Mouse (Mus musculus): ENCODE results near the gene Pacsin1. TPM values are rescaled to one million over a fixed set of nuclear protein-coding genes. Genes with fewer than 3 reads are reported as not detected.

Gene Pacsin1
- polyA plus RNA-seq, 1 experiment from 2014 or later = 4.7 TPM

DNA sequence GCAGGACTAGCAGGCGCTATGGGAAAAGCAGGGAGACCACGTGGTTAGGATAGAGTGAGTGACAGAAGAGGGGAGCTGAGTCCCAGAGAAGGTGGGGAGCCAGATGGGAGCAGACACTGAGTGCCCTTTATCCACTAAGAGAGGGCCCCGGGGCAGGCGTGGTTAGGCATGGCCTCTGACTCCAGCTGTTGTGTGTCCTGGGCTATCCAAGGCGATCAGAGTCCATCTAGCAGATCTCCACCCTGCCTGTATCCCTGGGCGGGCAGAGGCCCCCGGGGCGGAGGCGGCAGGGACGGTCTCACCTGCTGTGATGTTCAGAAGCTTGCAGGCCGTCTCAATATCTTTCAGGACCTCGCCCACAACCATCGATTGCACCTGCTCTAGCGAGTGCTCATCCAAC lies 64.4 kb downstream of the Pacsin1 start:
- no peaks in the 10 kb centered on the region for H3K9me3 ChIP-seq (ENCODE audit: control insufficient read depth, low read length)
- no peak overlapping the region for H3K27ac ChIP-seq (ENCODE audit: low read depth, low read length)
- H3K9ac ChIP-seq (ENCODE audit: low read length) = no peak overlapping the region
- WGBS = 70% methylated on average over 14 of the region's 14 CpGs
- H3K4me3 ChIP-seq (ENCODE audit: low read depth, low read length) = no peak overlapping the region
- peaks cover 11% of the 10 kb centered on the region; the same call in 1 of the 2 replicates for H3K4me1 ChIP-seq (replicated peaks; ENCODE audit: control insufficient read depth, insufficient read depth, low read length)
- no peaks in the 10 kb centered on the region for H3K36me3 ChIP-seq (ENCODE audit: control insufficient read depth, insufficient read depth, low read length)
- DNase-seq (ENCODE audit: low spot score) (no peak), ATAC-seq (replicated peaks; ENCODE audit: low FRiP score) (no peak)
- H3K27me3 ChIP-seq (ENCODE audit: control insufficient read depth, insufficient read depth, low read length) = 0 out of 2 replicates have a peak, but pooled peaks cover 2% of the 10 kb centered on the region
- H3K4me2 ChIP-seq (ENCODE audit: low read depth, low read length, severe bottlenecking) = no peak overlapping the region

DNA sequence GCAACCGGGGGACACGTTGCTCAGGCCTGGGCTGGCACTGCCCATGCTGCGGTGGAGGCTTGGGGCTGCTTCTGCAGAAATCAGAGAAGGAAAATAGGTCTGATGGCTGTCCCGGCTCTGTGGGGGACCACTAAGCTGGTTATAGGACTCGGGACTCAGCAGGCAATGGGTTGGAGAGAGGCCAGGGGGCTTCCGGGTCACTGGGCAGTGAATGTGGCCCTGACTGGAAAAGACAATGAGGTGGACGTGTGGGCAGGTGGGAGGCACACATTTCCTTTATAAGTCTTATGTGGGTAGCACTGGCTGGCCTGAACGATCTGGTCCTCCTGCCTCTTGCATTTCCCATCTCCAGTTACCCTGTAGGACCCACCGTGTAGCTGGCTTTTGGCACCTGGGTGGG lies 65.0 kb downstream of the Pacsin1 start:
- 28% methylated on average over 9 of the region's 9 CpGs for WGBS
- no peaks in the 10 kb centered on the region for H3K36me3 ChIP-seq (ENCODE audit: control insufficient read depth, insufficient read depth, low read length)
- DNase-seq (ENCODE audit: low spot score) (no peak), ATAC-seq (replicated peaks; ENCODE audit: low FRiP score) (no peak)
- no peak overlapping the region for H3K9ac ChIP-seq (ENCODE audit: low read length)
- peaks cover 17% of the 10 kb centered on the region; the same call in 1 of the 2 replicates for H3K4me1 ChIP-seq (replicated peaks; ENCODE audit: control insufficient read depth, insufficient read depth, low read length)
- no peak overlapping the region for H3K4me2 ChIP-seq (ENCODE audit: low read depth, low read length, severe bottlenecking)
- no peak overlapping the region for H3K4me3 ChIP-seq (ENCODE audit: low read depth, low read length)
- H3K27me3 ChIP-seq (ENCODE audit: control insufficient read depth, insufficient read depth, low read length) = 0 out of 2 replicates have a peak, but pooled peaks cover 2% of the 10 kb centered on the region
- no peaks in the 10 kb centered on the region for H3K9me3 ChIP-seq (ENCODE audit: control insufficient read depth, low read length)
- H3K27ac ChIP-seq (ENCODE audit: low read depth, low read length) = no peak overlapping the region

DNA sequence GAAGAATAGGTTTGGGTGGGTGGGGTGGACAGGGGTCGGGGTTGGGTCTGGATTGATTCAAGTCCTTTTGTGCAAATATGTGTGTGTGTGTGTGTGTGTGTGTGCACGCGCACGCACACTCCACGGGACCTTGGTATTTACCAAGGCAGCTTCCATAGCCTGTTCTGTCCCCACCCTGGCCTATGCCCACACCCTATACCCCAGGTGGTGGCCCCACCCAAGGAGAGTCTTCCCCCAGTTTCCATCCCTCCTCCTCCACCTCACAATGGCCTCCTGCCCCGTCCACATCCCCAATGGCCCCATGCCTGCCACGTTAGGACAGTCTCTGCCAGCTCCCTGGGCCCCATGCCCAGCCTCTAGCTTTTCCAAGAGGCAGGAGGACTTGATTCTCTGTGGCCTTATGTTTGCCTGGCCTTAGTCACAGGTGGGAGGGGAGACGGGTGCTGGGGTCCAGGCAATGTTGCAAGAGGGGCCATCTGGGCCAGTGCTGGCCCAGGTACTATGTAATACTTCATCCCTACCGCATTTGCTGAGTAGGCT lies 65.9 kb downstream of the Pacsin1 start:
- WGBS = 77% methylated on average over 9 of the region's 9 CpGs
- 0 out of 2 replicates have a peak, but pooled peaks cover 2% of the 10 kb centered on the region for H3K27me3 ChIP-seq (ENCODE audit: control insufficient read depth, insufficient read depth, low read length)
- DNase-seq (ENCODE audit: low spot score) (no peak), ATAC-seq (replicated peaks; ENCODE audit: low FRiP score) (no peak)
- H3K4me2 ChIP-seq (ENCODE audit: low read depth, low read length, severe bottlenecking) = no peak overlapping the region
- no peaks in the 10 kb centered on the region for H3K36me3 ChIP-seq (ENCODE audit: control insufficient read depth, insufficient read depth, low read length)
- H3K4me1 ChIP-seq (replicated peaks; ENCODE audit: control insufficient read depth, insufficient read depth, low read length) = peaks cover 21% of the 10 kb centered on the region; the same call in 1 of the 2 replicates
- no peak overlapping the region for H3K9ac ChIP-seq (ENCODE audit: low read length)
- no peak overlapping the region for H3K27ac ChIP-seq (ENCODE audit: low read depth, low read length)
- no peak overlapping the region for H3K4me3 ChIP-seq (ENCODE audit: low read depth, low read length)
- H3K9me3 ChIP-seq (ENCODE audit: control insufficient read depth, low read length) = no peaks in the 10 kb centered on the region

DNA sequence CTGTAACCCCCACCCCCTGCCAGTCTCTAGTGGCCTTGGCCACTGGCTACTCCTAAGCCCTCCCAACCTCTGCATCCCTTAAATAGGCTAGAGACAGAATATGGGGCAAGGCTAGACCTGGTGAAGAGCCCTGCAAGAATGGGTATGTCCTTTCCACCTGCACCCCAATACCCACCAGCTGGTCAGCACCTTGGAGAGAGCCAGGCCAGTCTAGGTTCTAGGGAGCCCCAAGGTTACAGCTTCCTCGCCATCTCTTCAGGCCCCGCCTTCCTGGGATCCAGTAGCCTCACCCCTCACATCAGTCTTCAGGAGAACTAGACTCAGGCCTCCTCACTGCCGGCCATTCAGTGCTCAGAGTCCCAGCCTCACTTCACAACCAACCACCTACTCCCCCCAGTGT lies 69.0 kb downstream of the Pacsin1 start:
- peak overlapping the region; percentile 16; the same call in 1 of the 2 replicates for H3K9ac ChIP-seq (ENCODE audit: low read length)
- no peaks in the 10 kb centered on the region for H3K27me3 ChIP-seq (ENCODE audit: control insufficient read depth, insufficient read depth, low read length)
- no peaks in the 10 kb centered on the region for H3K36me3 ChIP-seq (ENCODE audit: control insufficient read depth, insufficient read depth, low read length)
- H3K4me2 ChIP-seq (ENCODE audit: low read depth, low read length, severe bottlenecking) = no peak overlapping the region
- H3K4me1 ChIP-seq (replicated peaks; ENCODE audit: control insufficient read depth, insufficient read depth, low read length) = peaks cover 16% of the 10 kb centered on the region; the same call in 1 of the 2 replicates
- H3K4me3 ChIP-seq (ENCODE audit: low read depth, low read length) = no peak overlapping the region
- H3K27ac ChIP-seq (ENCODE audit: low read depth, low read length) = no peak overlapping the region
- ATAC-seq (replicated peaks; ENCODE audit: low FRiP score) (no peak), DNase-seq (ENCODE audit: low spot score) (no peak)
- 34% methylated on average over 3 of the region's 3 CpGs for WGBS
- no peaks in the 10 kb centered on the region for H3K9me3 ChIP-seq (ENCODE audit: control insufficient read depth, low read length)

DNA sequence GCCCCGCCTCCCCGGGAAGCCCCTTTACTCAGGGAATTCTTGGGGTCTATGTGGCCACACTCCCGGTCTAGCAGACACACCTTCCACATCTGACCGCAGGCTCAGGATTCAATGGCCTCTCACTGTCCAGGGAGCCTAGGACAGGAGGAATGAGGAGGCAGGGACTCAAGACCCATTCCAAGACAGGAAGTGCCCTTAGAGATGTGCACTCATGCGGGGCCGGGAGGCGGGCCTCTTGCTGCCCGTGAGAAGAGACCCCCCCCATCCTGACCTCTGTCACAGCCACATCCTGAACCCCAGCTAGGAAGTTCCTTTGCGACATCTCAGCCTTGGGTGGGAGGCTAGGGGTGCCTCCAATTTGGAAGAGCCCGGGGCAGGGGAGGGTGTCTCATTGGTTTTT lies 69.7 kb downstream of the Pacsin1 start:
- Histone ChIP-seq H3K36me3 (ENCODE audit: control insufficient read depth, insufficient read depth, low read length) (no peaks in the 10 kb centered on the region), H3K4me2 (ENCODE audit: low read depth, low read length, severe bottlenecking) (peak overlapping the region; percentile 15; the same call in 1 of the 2 replicates), H3K27ac (ENCODE audit: low read depth, low read length) (no peak overlapping the region), H3K27me3 (ENCODE audit: control insufficient read depth, insufficient read depth, low read length) (no peaks in the 10 kb centered on the region), H3K9ac (ENCODE audit: low read length) (no peak overlapping the region), H3K9me3 (ENCODE audit: control insufficient read depth, low read length) (no peaks in the 10 kb centered on the region), H3K4me3 (ENCODE audit: low read depth, low read length) (no peak overlapping the region), H3K4me1 (replicated peaks; ENCODE audit: control insufficient read depth, insufficient read depth, low read length) (peaks cover 16% of the 10 kb centered on the region; the same call in 1 of the 2 replicates)
- 29% methylated on average over 10 of the region's 10 CpGs for WGBS
- ATAC-seq (replicated peaks; ENCODE audit: low FRiP score) = peak; percentile 15; the same call in 1 of the 2 replicates
- no peak for DNase-seq (ENCODE audit: low spot score)

DNA sequence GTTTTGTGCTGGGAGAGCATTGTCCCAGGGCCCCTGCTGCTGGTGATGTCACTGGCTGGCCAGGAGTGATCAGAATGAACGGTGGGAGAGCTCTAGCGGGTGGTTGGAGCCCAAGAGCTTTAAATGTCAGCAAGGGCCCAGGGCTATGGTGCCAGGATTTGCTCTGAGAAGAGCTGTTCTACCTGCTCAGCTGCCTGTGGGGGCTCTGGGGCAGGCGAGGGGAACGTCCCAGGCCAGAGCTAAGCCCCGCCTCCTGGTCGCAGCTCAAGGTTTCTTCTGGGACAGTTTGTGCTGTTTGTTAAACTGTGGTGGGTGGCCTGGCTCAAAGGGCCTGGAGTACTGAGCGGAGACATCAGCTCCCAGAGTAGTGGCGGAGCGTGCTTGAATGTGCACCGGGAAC lies 70.1 kb downstream of the Pacsin1 start:
- Histone ChIP-seq H3K9ac (ENCODE audit: low read length) (peak overlapping the region; percentile 27; the same call in 1 of the 2 replicates), H3K4me1 (replicated peaks; ENCODE audit: control insufficient read depth, insufficient read depth, low read length) (peaks cover 12% of the 10 kb centered on the region; the same call in 1 of the 2 replicates), H3K4me2 (ENCODE audit: low read depth, low read length, severe bottlenecking) (peak overlapping the region; percentile 15; the same call in 1 of the 2 replicates), H3K27me3 (ENCODE audit: control insufficient read depth, insufficient read depth, low read length) (no peaks in the 10 kb centered on the region), H3K27ac (ENCODE audit: low read depth, low read length) (no peak overlapping the region), H3K9me3 (ENCODE audit: control insufficient read depth, low read length) (no peaks in the 10 kb centered on the region), H3K4me3 (ENCODE audit: low read depth, low read length) (no peak overlapping the region), H3K36me3 (ENCODE audit: control insufficient read depth, insufficient read depth, low read length) (no peaks in the 10 kb centered on the region)
- DNase-seq (ENCODE audit: low spot score) = no peak
- WGBS = 9% methylated on average over 10 of the region's 10 CpGs
- 0 out of 2 replicates have a peak, but pooled peaks have one; percentile 15 for ATAC-seq (replicated peaks; ENCODE audit: low FRiP score)

DNA sequence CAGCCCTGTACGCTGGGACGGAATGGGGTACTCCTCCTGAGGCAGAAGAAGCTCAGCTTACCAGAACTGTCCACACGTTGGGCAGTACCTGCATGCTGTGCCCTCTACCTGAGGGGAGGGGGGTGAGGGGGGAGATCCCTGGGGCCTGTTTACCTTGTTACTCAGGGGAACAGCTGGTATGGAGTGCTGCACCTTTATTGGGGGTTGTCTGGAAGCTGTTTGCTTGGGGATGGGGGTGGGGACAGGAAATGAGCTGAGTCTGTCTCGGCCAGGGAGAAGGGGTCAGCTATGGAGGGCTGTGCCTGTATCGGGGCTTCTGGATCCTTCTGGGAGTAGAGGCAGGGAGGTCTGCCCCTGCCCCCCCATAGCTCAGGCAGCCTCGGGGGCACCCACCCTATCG lies 71.2 kb downstream of the Pacsin1 start:
- H3K4me1 ChIP-seq (replicated peaks; ENCODE audit: control insufficient read depth, insufficient read depth, low read length) = peaks cover 10% of the 10 kb centered on the region; the same call in 1 of the 2 replicates
- 53% methylated on average over 7 of the region's 7 CpGs for WGBS
- H3K4me2 ChIP-seq (ENCODE audit: low read depth, low read length, severe bottlenecking) = no peak overlapping the region
- H3K4me3 ChIP-seq (ENCODE audit: low read depth, low read length) = no peak overlapping the region
- H3K36me3 ChIP-seq (ENCODE audit: control insufficient read depth, insufficient read depth, low read length) = no peaks in the 10 kb centered on the region
- DNase-seq (ENCODE audit: low spot score) = no peak
- ATAC-seq (replicated peaks; ENCODE audit: low FRiP score) = no peak
- no peak overlapping the region for H3K27ac ChIP-seq (ENCODE audit: low read depth, low read length)
- H3K27me3 ChIP-seq (ENCODE audit: control insufficient read depth, insufficient read depth, low read length) = no peaks in the 10 kb centered on the region
- H3K9ac ChIP-seq (ENCODE audit: low read length) = no peak overlapping the region
- no peaks in the 10 kb centered on the region for H3K9me3 ChIP-seq (ENCODE audit: control insufficient read depth, low read length)

DNA sequence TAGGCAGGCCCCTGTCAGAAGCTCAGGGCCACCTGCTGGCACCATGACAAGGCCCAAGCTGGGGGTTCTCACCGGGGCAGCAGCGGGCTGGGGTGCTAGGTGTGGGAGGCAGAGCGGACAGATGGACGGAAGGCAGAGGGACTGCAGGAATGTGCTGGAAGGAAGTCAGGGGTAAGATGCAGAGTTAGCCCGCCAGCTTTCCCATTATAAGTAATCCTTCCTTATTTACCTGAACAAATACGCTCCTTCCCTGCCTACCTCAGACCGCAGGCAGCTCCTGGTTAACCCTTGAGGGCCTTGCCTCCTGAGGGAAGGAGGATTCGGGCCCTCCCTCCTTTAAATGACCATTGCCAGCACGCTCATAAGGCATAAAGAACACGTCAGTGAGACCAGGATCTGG lies 73.5 kb downstream of the Pacsin1 start, which contains the start of gene Spdef:
Spdef (minus strand) TSS at position 186 of the 400 bp plus-strand sequence.
- H3K4me3 ChIP-seq (ENCODE audit: low read depth, low read length) = no peak within 1 kb of the TSS
- H3K36me3 ChIP-seq (ENCODE audit: control insufficient read depth, insufficient read depth, low read length) = no peaks in the 10 kb centered on the region
- 79% methylated on average over 10 of the region's 10 CpGs for WGBS
- no peak within 1 kb of the TSS for H3K9ac ChIP-seq (ENCODE audit: low read length)
- ATAC-seq (replicated peaks; ENCODE audit: low FRiP score) (no peak), DNase-seq (ENCODE audit: low spot score) (no peak)
- H3K27ac ChIP-seq (ENCODE audit: low read depth, low read length) = no peak within 1 kb of the TSS
- no peak within 1 kb of the TSS for H3K4me2 ChIP-seq (ENCODE audit: low read depth, low read length, severe bottlenecking)
- no peaks in the 10 kb centered on the region for H3K9me3 ChIP-seq (ENCODE audit: control insufficient read depth, low read length)
- no peaks in the 10 kb centered on the region for H3K27me3 ChIP-seq (ENCODE audit: control insufficient read depth, insufficient read depth, low read length)
- H3K4me1 ChIP-seq (replicated peaks; ENCODE audit: control insufficient read depth, insufficient read depth, low read length) = peaks cover 10% of the 10 kb centered on the region; the same call in 1 of the 2 replicates

DNA sequence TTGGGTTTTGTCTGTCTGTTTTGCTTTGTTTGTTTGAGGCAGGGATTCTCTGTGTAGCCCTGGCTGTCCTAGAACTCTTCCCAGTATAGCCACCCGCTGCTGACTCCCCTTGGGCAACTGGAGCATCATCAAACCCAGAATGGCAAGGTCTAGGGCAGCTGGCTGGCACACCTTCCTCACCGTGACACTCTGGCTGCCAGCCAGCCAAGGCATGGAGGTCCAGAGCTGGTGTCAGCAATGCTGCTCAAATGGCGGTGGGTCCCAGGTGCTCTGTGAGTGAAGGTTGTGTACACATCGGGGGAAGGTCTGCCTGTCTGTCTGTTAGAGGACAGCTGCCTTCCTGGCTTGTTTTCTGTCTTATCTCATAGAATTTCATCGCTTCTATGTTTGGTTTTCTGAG lies 76.8 kb downstream of the Pacsin1 start:
- no peak overlapping the region for H3K9ac ChIP-seq (ENCODE audit: low read length)
- H3K27me3 ChIP-seq (ENCODE audit: control insufficient read depth, insufficient read depth, low read length) = no peaks in the 10 kb centered on the region
- no peak overlapping the region for H3K4me3 ChIP-seq (ENCODE audit: low read depth, low read length)
- DNase-seq (ENCODE audit: low spot score) = no peak
- H3K27ac ChIP-seq (ENCODE audit: low read depth, low read length) = no peak overlapping the region
- H3K4me2 ChIP-seq (ENCODE audit: low read depth, low read length, severe bottlenecking) = no peak overlapping the region
- 85% methylated on average over 5 of the region's 5 CpGs for WGBS
- no peaks in the 10 kb centered on the region for H3K4me1 ChIP-seq (replicated peaks; ENCODE audit: control insufficient read depth, insufficient read depth, low read length)
- no peak for ATAC-seq (replicated peaks; ENCODE audit: low FRiP score)
- no peaks in the 10 kb centered on the region for H3K36me3 ChIP-seq (ENCODE audit: control insufficient read depth, insufficient read depth, low read length)
- no peaks in the 10 kb centered on the region for H3K9me3 ChIP-seq (ENCODE audit: control insufficient read depth, low read length)

Data from forebrain, embryonic 11.5 days (tissue).